Mouse (Mus musculus) MEL (cell line): ENCODE measurements around the gene Hmg20b. TPM values are rescaled to one million over a fixed set of nuclear protein-coding genes. Genes with fewer than 3 reads are reported as not detected.

Experiments used
- DNase-seq: peaks from one replicate; pipeline ENCODE4 v3.0.0; 2011; ENCODE audit warnings: low read depth, low spot score
- H3K27ac ChIP-seq: 2 replicates; pipeline ENCODE4 v1.5.1; 2012; ENCODE audit warnings: low read depth, mild to moderate bottlenecking, control low read depth, low read length, moderate library complexity; ENCODE audit not compliant: control insufficient read depth
- H3K27me3 ChIP-seq, 2 experiments: fragments of 150-350 bp in 1 of 2; sonication (generic) in 1 of 2; 2 replicates each; pipeline ENCODE4 v1.6.1; 2012; ENCODE audit warnings: low read length in 2 of 2, mild to moderate bottlenecking in 2 of 2, improper control_type of control experiment in 1 of 2, moderate library complexity in 1 of 2; ENCODE audit not compliant: insufficient read depth in 2 of 2, control insufficient read depth in 1 of 2
- H3K36me3 ChIP-seq, 2 experiments: 2 replicates each; pipeline ENCODE4 v1.6.1; 2012 to 2014; ENCODE audit warnings: low read length in 2 of 2, improper control_type of control experiment in 1 of 2, inconsistent platforms in 1 of 2, mild to moderate bottlenecking in 1 of 2; ENCODE audit not compliant: insufficient read depth in 2 of 2, control insufficient read depth in 1 of 2
- H3K4me1 ChIP-seq, 2 experiments: fragments of 150-350 bp in 1 of 2; sonication (generic) in 1 of 2; 2 replicates each; pipeline ENCODE4 v1.6.1; 2012; ENCODE audit warnings: low read length in 2 of 2, improper control_type of control experiment in 1 of 2, mild to moderate bottlenecking in 1 of 2; ENCODE audit not compliant: insufficient read depth in 2 of 2, control insufficient read depth in 1 of 2
- H3K4me3 ChIP-seq, 2 experiments: fragments of 150-350 bp in 1 of 2; sonication (generic) in 1 of 2; 2 replicates each; pipeline ENCODE4 v1.5.1; 2012; ENCODE audit warnings: low read depth in 2 of 2, low read length in 2 of 2, mild to moderate bottlenecking in 2 of 2, moderate library complexity in 2 of 2, control low read depth in 1 of 2, improper control_type of control experiment in 1 of 2; ENCODE audit not compliant: control insufficient read depth in 1 of 2, insufficient read depth in 1 of 2
- H3K79me2 ChIP-seq: 2 replicates; pipeline ENCODE4 v1.6.1; 2012; ENCODE audit warnings: mild to moderate bottlenecking, low read length, moderate library complexity; ENCODE audit not compliant: control insufficient read depth, poor library complexity, insufficient read depth
- H3K9ac ChIP-seq: 2 replicates; pipeline ENCODE4 v1.6.1; 2012; ENCODE audit warnings: low read depth, mild to moderate bottlenecking, control low read depth, low read length, moderate library complexity; ENCODE audit not compliant: control insufficient read depth, poor library complexity, severe bottlenecking
- H3K9me3 ChIP-seq: fragments of 150-350 bp; sonication (generic); replicated peaks from 2 replicates; pipeline ENCODE4 v1.6.1; 2012; ENCODE audit warnings: mild to moderate bottlenecking, low read length, improper control_type of control experiment, moderate library complexity; ENCODE audit not compliant: insufficient read depth
- CHD2 ChIP-seq: IDR thresholded peaks from 2 replicates; pipeline ENCODE4 v1.6.1; 2011; ENCODE audit warnings: low read length, improper control_type of control experiment
- ETS1 ChIP-seq: IDR thresholded peaks from 2 replicates; pipeline ENCODE4 v1.6.1; 2012; ENCODE audit warnings: low read depth, mild to moderate bottlenecking, inconsistent platforms, low read length, improper control_type of control experiment, moderate library complexity
- JUND ChIP-seq: IDR thresholded peaks from 2 replicates; pipeline ENCODE4 v1.6.1; 2011; ENCODE audit warnings: low read depth, mild to moderate bottlenecking, improper control_type of control experiment, low read length
- MAX ChIP-seq: IDR thresholded peaks from 2 replicates; pipeline ENCODE4 v1.6.1; 2011; ENCODE audit warnings: low read length, improper control_type of control experiment
- MAZ ChIP-seq: IDR thresholded peaks from 2 replicates; pipeline ENCODE4 v1.6.1; 2012; ENCODE audit warnings: low read depth, mild to moderate bottlenecking, inconsistent platforms, low read length, improper control_type of control experiment
- MEF2A ChIP-seq: IDR thresholded peaks from 2 replicates; pipeline ENCODE4 v1.6.1; 2014; ENCODE audit warnings: low read depth, mild to moderate bottlenecking, inconsistent platforms, low read length, improper control_type of control experiment; ENCODE audit not compliant: poor library complexity, insufficient replicate concordance, severe bottlenecking; ENCODE audit errors: extremely low read depth
- MXI1 ChIP-seq: IDR thresholded peaks from 2 replicates; pipeline ENCODE4 v1.6.1; 2011; ENCODE audit warnings: mild to moderate bottlenecking, low read depth, low read length, improper control_type of control experiment
- MYC ChIP-seq: IDR thresholded peaks from 2 replicates; pipeline ENCODE4 v1.6.1; 2011; ENCODE audit warnings: low read depth, mild to moderate bottlenecking, low read length, improper control_type of control experiment, moderate library complexity
- NRF1 ChIP-seq: IDR thresholded peaks from 2 replicates; pipeline ENCODE4 v1.6.1; 2014; ENCODE audit warnings: low read depth, mild to moderate bottlenecking, inconsistent platforms, low read length, improper control_type of control experiment, moderate library complexity; ENCODE audit not compliant: poor library complexity, insufficient read depth, severe bottlenecking
- POLR2A ChIP-seq, 2 experiments: IDR thresholded peaks; 2 replicates each; pipeline ENCODE4 v1.6.1; 2011 to 2012; ENCODE audit warnings: low read length in 2 of 2, mild to moderate bottlenecking in 2 of 2, control low read depth in 1 of 2, improper control_type of control experiment in 1 of 2, low read depth in 1 of 2, moderate library complexity in 1 of 2; ENCODE audit not compliant: control insufficient read depth in 1 of 2, insufficient read depth in 1 of 2, poor library complexity in 1 of 2
- POLR2AphosphoS2 ChIP-seq: IDR thresholded peaks from 2 replicates; pipeline ENCODE4 v1.6.1; 2011; ENCODE audit warnings: low read length, improper control_type of control experiment
- RAD21 ChIP-seq: IDR thresholded peaks from 2 replicates; pipeline ENCODE4 v1.6.1; 2011; ENCODE audit warnings: mild to moderate bottlenecking, low read depth, low read length, improper control_type of control experiment
- RCOR1 ChIP-seq: IDR thresholded peaks from 2 replicates; pipeline ENCODE4 v1.6.1; 2012; ENCODE audit warnings: low read depth, mild to moderate bottlenecking, inconsistent platforms, low read length, improper control_type of control experiment
- SIN3A ChIP-seq: IDR thresholded peaks from 2 replicates; pipeline ENCODE4 v1.6.1; 2012; ENCODE audit warnings: low read length, improper control_type of control experiment, inconsistent platforms
- UBTF ChIP-seq: IDR thresholded peaks from 2 replicates; pipeline ENCODE4 v1.6.1; 2012; ENCODE audit warnings: low read depth, mild to moderate bottlenecking, inconsistent platforms, low read length, improper control_type of control experiment, moderate library complexity, borderline replicate concordance; ENCODE audit not compliant: insufficient read depth
- USF1 ChIP-seq: IDR thresholded peaks from 2 replicates; pipeline ENCODE4 v1.6.1; 2014; ENCODE audit warnings: low read depth, mild to moderate bottlenecking, inconsistent platforms, low read length, improper control_type of control experiment, moderate library complexity
- USF2 ChIP-seq, 2 experiments: IDR thresholded peaks; 2 replicates each; pipeline ENCODE4 v1.6.1; 2011 to 2012; ENCODE audit warnings: improper control_type of control experiment in 2 of 2, low read length in 2 of 2, borderline replicate concordance in 1 of 2, inconsistent platforms in 1 of 2, low read depth in 1 of 2, mild to moderate bottlenecking in 1 of 2; ENCODE audit not compliant: insufficient read depth in 1 of 2
- ZMIZ1 ChIP-seq: IDR thresholded peaks from 2 replicates; pipeline ENCODE4 v1.6.1; 2012; ENCODE audit warnings: low read depth, mild to moderate bottlenecking, inconsistent platforms, low read length, improper control_type of control experiment, moderate library complexity
- polyA plus RNA-seq, 2 experiments: library from polyadenylated mRNA; stranded (reverse) in 1 of 2; unstranded in 1 of 2; fragments of >175 nt in 1 of 2; fragments of >200 nt in 1 of 2; gene quantifications; 2 replicates each; pipeline versions ENCODE4 v1.2.1 to v1.2.4; 2012; ENCODE audit warnings: low replicate concordance in 2 of 2, low read depth in 1 of 2; ENCODE audit not compliant: insufficient read length in 2 of 2, insufficient read depth in 1 of 2, missing spikeins in 1 of 2
- total RNA-seq: library from RNA; depleted of rRNA; stranded (reverse); fragments of 300-350 nt; gene quantifications from 2 replicates; pipeline ENCODE4 v1.2.3, GENCODE M21; 2012

The Hmg20b gene
- total and polyA plus RNA-seq, 3 experiments, result 27.0 to 92.7 TPM; not detected in 1

DNA sequence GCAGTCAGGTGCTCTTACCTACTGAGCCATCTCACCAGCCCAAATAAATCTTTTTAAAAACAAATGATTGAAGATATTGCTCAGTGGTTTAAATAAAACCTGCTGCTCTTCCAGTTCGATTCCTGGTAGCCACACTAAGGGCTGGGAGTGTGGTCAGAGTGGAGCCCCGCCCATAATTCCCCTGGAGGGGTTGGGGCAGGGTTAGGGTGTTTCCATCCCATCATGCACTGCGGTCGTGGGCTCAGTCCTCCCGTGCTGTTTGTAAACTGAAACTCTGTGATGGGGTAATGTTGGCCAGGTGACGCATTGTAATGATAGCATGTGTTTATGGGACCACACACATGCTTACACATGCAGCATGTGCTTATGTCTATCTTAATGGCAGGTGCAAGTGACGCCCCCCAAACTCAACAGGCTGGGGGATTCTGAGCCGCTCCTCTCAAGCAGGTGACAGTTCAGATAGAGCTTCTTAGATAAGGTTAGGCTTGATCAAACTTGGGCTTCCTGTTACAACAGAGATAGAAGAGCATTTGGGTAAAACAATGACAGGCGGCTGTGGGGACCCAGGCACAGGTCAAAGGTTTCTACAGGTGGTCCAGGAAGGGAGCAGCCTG is 1.5 kb upstream of the Hmg20b start (continued):
- TF ChIP-seq ETS1 (0 out of 2 replicates have a peak, but pooled peaks have one; percentile 75), SIN3A (peak; percentile 96), NRF1 (no peak), CHD2 (no peak), MAX (peak; percentile 93), USF1 (peak; percentile 39; the same call in 1 of the 2 replicates), MAZ (peak; percentile 85), MEF2A (no peak), RAD21 (no peak), USF2 (IDR thresholded peaks at IDR 0.05; ENCODE audit: borderline replicate concordance in 1 of 2, insufficient read depth in 1 of 2, low read depth in 1 of 2, low read length in 2 of 2) (no peak), RCOR1 (peak; percentile 16; the same call in 1 of the 2 replicates), MXI1 (peak; percentile 94), POLR2AphosphoS2 (peak; percentile 44; the same call in 1 of the 2 replicates)

DNA sequence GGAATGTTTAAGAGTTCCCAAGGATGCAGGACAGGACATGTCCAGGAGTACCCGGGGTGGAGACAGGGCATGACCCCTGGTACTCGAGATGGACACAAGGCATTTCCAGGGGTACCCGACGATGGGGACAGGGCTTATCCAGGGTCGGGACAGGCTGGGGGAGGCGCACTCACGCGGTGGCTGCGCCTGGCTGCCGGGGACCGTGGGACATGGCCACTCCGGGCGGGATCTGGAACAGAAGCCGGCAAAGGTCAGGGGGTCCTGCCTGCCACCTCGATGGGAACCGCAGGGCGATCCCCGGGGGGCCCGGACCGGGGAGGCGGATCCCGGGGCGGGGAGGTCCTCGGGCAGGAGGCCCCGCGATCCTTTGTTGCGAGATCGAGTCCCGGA is 324 bp downstream of the Hmg20b start:
- TF ChIP-seq UBTF (0 out of 2 replicates have a peak, but pooled peaks have one; percentile 26), POLR2A (IDR thresholded peaks at IDR 0.05; ENCODE audit: control insufficient read depth in 1 of 2, insufficient read depth in 1 of 2, low read depth in 1 of 2, low read length in 2 of 2, poor library complexity in 1 of 2) (0 out of 4 replicates have a peak, but pooled peaks of 1 of the 2 experiments have one; percentile 12), MYC (no peak)
- Histone ChIP-seq H3K9ac (peak overlapping the region; percentile 84), H3K27ac (peak overlapping the region; percentile 56)

DNA sequence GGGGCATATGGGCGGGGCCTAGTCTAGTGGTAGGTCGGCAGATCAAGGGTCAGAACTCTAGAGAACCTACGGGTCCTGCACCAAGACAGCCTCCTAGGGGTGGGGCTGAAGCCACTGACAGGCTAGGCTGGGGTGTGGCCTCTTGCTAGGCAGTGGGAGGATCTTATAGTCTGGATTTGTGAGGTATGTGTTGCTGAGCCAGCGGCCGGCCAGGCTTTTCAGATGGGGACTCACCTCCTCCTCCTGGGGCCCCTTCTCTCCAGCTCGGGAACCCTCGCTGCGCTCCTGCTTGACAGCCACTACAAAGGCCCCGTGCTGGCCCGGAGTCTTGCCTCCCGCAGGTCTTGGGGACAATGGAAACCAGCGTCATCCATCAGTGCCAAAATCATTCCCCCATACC is 1.1 kb downstream of the Hmg20b start:
- peaks cover 0 to 10% of the 10 kb centered on the region in 2 experiments; a peak in 2 of 4 replicates for H3K36me3 ChIP-seq
- H3K79me2 ChIP-seq, result peaks cover 4% of the 10 kb centered on the region; the same call in 1 of the 2 replicates
- H3K9me3 ChIP-seq, result no peaks in the 10 kb centered on the region
- no peak for TF ChIP-seq UBTF
- no peak for TF ChIP-seq USF1
- TF ChIP-seq USF2 (IDR thresholded peaks at IDR 0.05; ENCODE audit: borderline replicate concordance in 1 of 2, insufficient read depth in 1 of 2, low read depth in 1 of 2, low read length in 2 of 2), result no peak
- no peak for TF ChIP-seq JUND
- TF ChIP-seq ZMIZ1, result no peak
- no peak overlapping the region for H3K27ac ChIP-seq
- H3K4me3 ChIP-seq, result peak overlapping the region; percentile 81 to 94
- H3K27me3 ChIP-seq, result no peaks in the 10 kb centered on the region
- H3K4me1 ChIP-seq, result peaks cover 16 to 19% of the 10 kb centered on the region in 2 experiments
- peak; percentile 76 for DNase-seq
- peak overlapping the region; percentile 84 for H3K9ac ChIP-seq

More for the DNA sequence above, 324 bp downstream of the Hmg20b start:
- peaks cover 4% of the 10 kb centered on the region; the same call in 1 of the 2 replicates for H3K79me2 ChIP-seq
- H3K9me3 ChIP-seq, result no peaks in the 10 kb centered on the region
- DNase-seq, result no peak
- H3K4me1 ChIP-seq, result peaks cover 10 to 14% of the 10 kb centered on the region in 2 experiments; a peak in 3 of 4 replicates
- peak overlapping the region; percentile 81 to 94 for H3K4me3 ChIP-seq
- H3K27me3 ChIP-seq, result no peaks in the 10 kb centered on the region
- peaks cover 0 to 12% of the 10 kb centered on the region in 2 experiments; a peak in 2 of 4 replicates for H3K36me3 ChIP-seq
